Mouse (Mus musculus) kidney, embryonic 14.5 days (tissue): ENCODE data around the gene Dynlrb1. TPM values are rescaled to one million over a fixed set of nuclear protein-coding genes. Genes with fewer than 3 reads are reported as not detected.

Source experiments
- ATAC-seq: fragments of 200-750 bp; cut with Nextera tagmentation; 2 replicates; pipeline ENCODE4 v1.8.0; 2017; ENCODE audit warnings: moderate number of reproducible peaks, mild to moderate bottlenecking, moderate TSS enrichment, moderate library complexity; ENCODE audit not compliant: low FRiP score, low TSS enrichment
- H3K27ac ChIP-seq: fragments of 300-500 bp; sonication (generic); 2 replicates; pipeline ENCODE4 v1.5.1; 2014; ENCODE audit warnings: low read depth, mild to moderate bottlenecking, low read length, moderate library complexity, mixed read lengths
- H3K27me3 ChIP-seq: fragments of 300-500 bp; sonication (generic); 2 replicates; pipeline ENCODE4 v1.6.1; 2014; ENCODE audit warnings: mild to moderate bottlenecking, low read length; ENCODE audit not compliant: control insufficient read depth, insufficient read depth
- H3K36me3 ChIP-seq: fragments of 300-500 bp; sonication (generic); 2 replicates; pipeline ENCODE4 v1.6.1; 2014; ENCODE audit warnings: low read length, mixed read lengths; ENCODE audit not compliant: control insufficient read depth, insufficient read depth
- H3K4me1 ChIP-seq: fragments of 300-500 bp; sonication (generic); 2 replicates; pipeline ENCODE4 v1.6.1; 2014; ENCODE audit warnings: low read length, mixed read lengths; ENCODE audit not compliant: control insufficient read depth, insufficient read depth
- H3K4me2 ChIP-seq: fragments of 300-500 bp; sonication (generic); replicated peaks from 2 replicates; pipeline ENCODE4 v1.6.1; 2014; ENCODE audit warnings: low read depth, mild to moderate bottlenecking, low read length
- H3K4me3 ChIP-seq: fragments of 300-500 bp; sonication (generic); 2 replicates; pipeline ENCODE4 v1.5.1; 2014; ENCODE audit warnings: mild to moderate bottlenecking, low read length
- H3K9ac ChIP-seq: fragments of 300-500 bp; sonication (generic); 2 replicates; pipeline ENCODE4 v1.6.1; 2014; ENCODE audit warnings: low read depth, mild to moderate bottlenecking, low read length, moderate library complexity
- H3K9me3 ChIP-seq: fragments of 300-500 bp; sonication (generic); 2 replicates; pipeline ENCODE4 v1.6.1; 2016; ENCODE audit warnings: low read length; ENCODE audit not compliant: control insufficient read depth
- WGBS: fragments of 180-500 bp; shearing (Covaris S2); extraction: QIAGEN DNeasy Blood & Tissue Kit; methylation state at CpG from one replicate; pipeline ENCODE4 v1.1.7; 2014; 5-methylcytosine and 5-hydroxymethylcytosine counted together
- polyA plus RNA-seq: library from polyadenylated mRNA; unstranded; fragments of >200 nt; fragmentation: Nextera tagmentation; extraction: Ambion mirVana; gene quantifications from 2 replicates; pipeline ENCODE4 v1.2.1, GENCODE M21; 2014

Gene Dynlrb1
- polyA plus RNA-seq, 1 experiment from 2014 or later, result 431 TPM

DNA sequence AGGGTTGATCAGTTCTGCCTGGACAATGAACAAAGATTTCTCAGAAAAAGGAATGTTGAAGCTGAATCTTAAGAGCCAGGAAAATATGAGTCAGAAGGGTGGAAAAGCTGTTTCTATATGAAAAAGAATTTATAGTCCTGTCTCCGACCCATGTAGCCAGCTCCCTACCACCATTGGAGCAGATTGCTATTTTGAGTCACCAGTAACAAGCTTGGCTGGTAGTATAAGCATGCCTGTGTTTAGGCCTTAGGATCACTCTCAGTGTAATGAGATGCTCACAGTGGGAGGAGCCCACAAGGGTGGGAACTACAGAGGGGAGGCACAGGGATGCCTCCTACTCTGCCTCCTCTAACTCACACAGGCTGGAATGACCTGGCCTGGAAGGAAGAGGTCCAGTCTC, 11.9 kb downstream of the Dynlrb1 start:
- no peak overlapping the region for H3K4me3 ChIP-seq
- H3K4me1 ChIP-seq, result no peaks in the 10 kb centered on the region
- H3K27me3 ChIP-seq, result no peaks in the 10 kb centered on the region
- no peak overlapping the region for H3K4me2 ChIP-seq
- H3K9ac ChIP-seq, result no peak overlapping the region
- H3K9me3 ChIP-seq, result no peaks in the 10 kb centered on the region
- WGBS, result 86% methylated on average over 1 of the region's 1 CpGs
- ATAC-seq, result no peak
- H3K36me3 ChIP-seq, result peaks cover 76% of the 10 kb centered on the region
- no peak overlapping the region for H3K27ac ChIP-seq

DNA sequence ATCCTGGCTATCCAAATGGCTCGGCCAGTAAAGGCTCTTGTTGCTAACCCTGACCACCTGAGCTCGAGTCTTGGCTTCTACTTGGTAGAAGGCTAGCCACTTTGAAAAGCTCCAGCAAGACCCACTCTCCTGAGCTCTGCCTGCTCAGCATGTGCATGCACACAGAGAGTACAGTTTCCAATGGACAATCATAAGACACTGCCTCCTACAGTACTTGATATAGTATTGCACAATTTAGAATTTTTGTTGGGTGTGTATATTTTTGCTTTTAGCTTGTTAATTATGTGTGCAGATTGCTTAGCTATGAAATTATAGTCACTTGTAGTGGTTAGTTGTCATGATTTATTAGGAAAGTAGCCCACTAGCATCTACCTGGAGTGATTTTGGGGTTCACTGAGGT, 12.4 kb downstream of the Dynlrb1 start:
- no peak overlapping the region for H3K4me3 ChIP-seq
- 46% methylated on average over 2 of the region's 2 CpGs for WGBS
- ATAC-seq, result no peak
- no peaks in the 10 kb centered on the region for H3K9me3 ChIP-seq
- peaks cover 72% of the 10 kb centered on the region for H3K36me3 ChIP-seq
- H3K4me2 ChIP-seq, result no peak overlapping the region
- H3K9ac ChIP-seq, result no peak overlapping the region
- no peaks in the 10 kb centered on the region for H3K27me3 ChIP-seq
- no peaks in the 10 kb centered on the region for H3K4me1 ChIP-seq
- H3K27ac ChIP-seq, result no peak overlapping the region

DNA sequence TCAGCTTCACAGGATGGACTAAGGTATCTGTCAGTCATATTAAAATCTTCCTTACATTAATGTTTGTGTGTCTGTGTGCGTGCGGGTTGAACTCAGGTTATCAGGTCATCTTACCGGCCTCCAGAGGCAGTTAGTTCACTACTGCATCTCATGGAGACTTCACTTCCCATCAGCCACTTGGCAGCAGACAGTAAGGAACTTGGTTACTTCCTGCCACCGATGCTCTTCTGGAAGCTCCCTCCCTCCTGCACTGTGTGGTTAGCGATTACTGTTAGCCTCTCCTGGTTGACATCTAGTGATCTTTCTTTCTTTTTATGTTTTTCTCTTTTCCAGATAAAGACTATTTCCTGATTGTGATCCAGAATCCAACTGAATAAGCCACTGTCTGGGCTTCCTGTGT, 13.3 kb downstream of the Dynlrb1 start:
- no peak overlapping the region for H3K4me3 ChIP-seq
- no peaks in the 10 kb centered on the region for H3K4me1 ChIP-seq
- ATAC-seq, result no peak
- no peak overlapping the region for H3K4me2 ChIP-seq
- H3K27me3 ChIP-seq, result no peaks in the 10 kb centered on the region
- H3K9me3 ChIP-seq, result no peaks in the 10 kb centered on the region
- 95% methylated on average over 5 of the region's 5 CpGs for whole genome bisulfite sequencing
- peaks cover 63% of the 10 kb centered on the region for H3K36me3 ChIP-seq
- no peak overlapping the region for H3K9ac ChIP-seq
- no peak overlapping the region for H3K27ac ChIP-seq

DNA sequence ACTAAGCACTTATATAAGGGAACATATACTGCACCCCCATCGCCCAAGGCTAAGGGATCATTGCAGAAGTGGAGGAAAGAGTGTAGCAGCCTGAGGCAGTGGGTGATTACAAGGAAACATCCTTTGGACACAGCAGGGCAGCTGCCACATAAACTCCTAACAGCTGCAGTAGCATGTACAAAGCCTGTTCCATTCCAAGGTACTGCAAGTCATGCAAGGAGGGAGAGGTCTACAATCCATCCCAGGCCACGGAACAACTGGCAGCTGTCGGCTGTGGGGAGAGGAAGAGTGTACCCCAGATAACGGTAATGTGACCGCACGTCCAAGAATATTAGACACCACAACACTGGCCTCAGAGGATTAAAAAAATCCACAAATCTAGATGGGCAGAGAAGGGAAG, 29.2 kb downstream of the Dynlrb1 start:
- WGBS, result 92% methylated on average over 6 of the region's 6 CpGs
- H3K4me1 ChIP-seq, result no peaks in the 10 kb centered on the region
- no peak overlapping the region for H3K9ac ChIP-seq
- H3K27ac ChIP-seq, result no peak overlapping the region
- no peaks in the 10 kb centered on the region for H3K27me3 ChIP-seq
- no peak overlapping the region for H3K4me2 ChIP-seq
- ATAC-seq, result no peak
- H3K4me3 ChIP-seq, result no peak overlapping the region
- no peaks in the 10 kb centered on the region for H3K9me3 ChIP-seq
- H3K36me3 ChIP-seq, result no peaks in the 10 kb centered on the region

DNA sequence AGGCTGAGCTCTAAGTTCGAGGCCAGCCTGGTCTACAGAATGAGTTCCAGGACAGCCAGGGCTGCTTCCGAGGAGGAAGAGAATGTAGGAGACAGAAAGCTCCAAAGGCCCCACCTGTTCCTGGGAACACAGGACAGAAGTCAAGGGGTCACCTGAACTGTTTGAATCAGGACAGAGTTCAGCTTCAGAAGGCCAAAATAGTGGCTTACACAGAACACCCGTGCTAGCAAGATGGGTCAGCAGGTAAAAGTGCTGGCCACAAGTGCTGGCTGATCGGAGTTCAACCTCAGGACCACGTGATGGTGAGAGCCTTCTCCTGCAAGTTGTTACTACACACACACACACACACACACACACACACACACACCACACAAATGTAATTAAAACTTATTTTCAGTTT, 30.6 kb downstream of the Dynlrb1 start:
- H3K36me3 ChIP-seq, result no peaks in the 10 kb centered on the region
- no peak overlapping the region for H3K27ac ChIP-seq
- no peak overlapping the region for H3K4me2 ChIP-seq
- H3K4me3 ChIP-seq, result no peak overlapping the region
- no peak for ATAC-seq
- H3K4me1 ChIP-seq, result no peaks in the 10 kb centered on the region
- H3K27me3 ChIP-seq, result no peaks in the 10 kb centered on the region
- H3K9ac ChIP-seq, result no peak overlapping the region
- H3K9me3 ChIP-seq, result no peaks in the 10 kb centered on the region
- WGBS, result 78% methylated on average over 5 of the region's 5 CpGs

DNA sequence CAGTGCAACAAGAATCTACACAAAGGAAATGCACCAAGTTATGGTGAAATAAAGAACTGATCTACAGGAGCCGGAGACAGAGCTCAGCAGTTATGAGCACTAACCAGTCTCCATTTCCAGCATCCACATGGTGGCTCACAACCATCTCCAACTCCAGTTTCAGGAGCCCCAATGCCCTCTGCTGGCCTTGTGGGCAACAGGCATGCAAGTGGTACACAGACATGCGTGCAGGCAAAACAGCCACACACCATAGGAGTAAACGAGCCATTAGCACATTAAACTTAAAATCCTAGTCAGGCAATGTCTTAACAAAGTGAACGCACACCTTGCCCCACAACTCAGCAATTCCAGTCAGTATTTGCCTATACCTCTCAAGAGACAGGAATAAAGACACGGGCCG, 35.6 kb downstream of the Dynlrb1 start:
- Histone ChIP-seq H3K9me3 (no peaks in the 10 kb centered on the region), H3K4me2 (no peak overlapping the region), H3K27me3 (no peaks in the 10 kb centered on the region), H3K4me3 (no peak overlapping the region), H3K4me1 (no peaks in the 10 kb centered on the region), H3K27ac (no peak overlapping the region), H3K36me3 (no peaks in the 10 kb centered on the region), H3K9ac (no peak overlapping the region)
- 83% methylated on average over 6 of the region's 6 CpGs for whole genome bisulfite sequencing
- no peak for ATAC-seq

DNA sequence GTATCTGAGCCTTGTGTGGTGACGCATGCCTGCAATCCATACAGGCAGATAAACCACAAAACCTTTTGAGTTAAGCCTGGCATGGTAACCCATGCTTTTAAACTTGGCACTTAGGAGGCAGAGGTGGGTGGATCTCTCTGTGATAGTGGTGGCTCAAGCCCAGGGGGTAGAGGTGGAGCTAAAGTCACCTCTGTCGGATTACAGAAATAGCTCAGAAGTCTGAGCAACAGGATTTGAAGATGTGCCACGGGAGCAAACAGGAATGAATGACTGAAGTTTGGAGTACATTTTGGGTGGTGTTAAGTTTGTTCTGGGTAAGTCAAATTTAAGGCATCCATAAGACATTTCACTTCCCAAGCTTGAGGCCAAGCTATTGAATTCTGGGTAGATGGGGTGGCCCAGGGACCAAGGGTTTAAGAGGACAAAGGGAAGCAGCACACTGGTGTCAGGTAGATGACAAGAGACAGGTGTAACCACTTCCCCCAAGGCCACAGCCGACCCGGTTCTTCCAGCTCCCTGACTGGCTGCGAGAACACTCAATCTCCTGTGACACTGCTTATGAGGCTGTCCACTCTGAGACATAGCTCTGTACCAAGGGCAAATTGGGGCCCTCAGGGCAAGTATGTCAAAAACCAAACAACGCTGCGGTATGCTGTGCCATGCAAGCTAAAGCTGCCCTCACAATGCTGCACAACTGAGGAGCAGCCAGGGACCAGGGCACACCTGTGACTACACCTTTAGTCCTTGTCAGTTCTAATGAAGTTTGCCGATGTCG, 36.2 kb downstream of the Dynlrb1 start:
- Histone ChIP-seq H3K27ac (no peak overlapping the region), H3K4me3 (no peak overlapping the region), H3K4me1 (0 out of 2 replicates have a peak, but pooled peaks cover 6% of the 10 kb centered on the region), H3K36me3 (no peaks in the 10 kb centered on the region), H3K9ac (no peak overlapping the region), H3K27me3 (no peaks in the 10 kb centered on the region), H3K9me3 (no peaks in the 10 kb centered on the region), H3K4me2 (no peak overlapping the region)
- whole genome bisulfite sequencing, result 73% methylated on average over 10 of the region's 10 CpGs
- no peak for ATAC-seq

DNA sequence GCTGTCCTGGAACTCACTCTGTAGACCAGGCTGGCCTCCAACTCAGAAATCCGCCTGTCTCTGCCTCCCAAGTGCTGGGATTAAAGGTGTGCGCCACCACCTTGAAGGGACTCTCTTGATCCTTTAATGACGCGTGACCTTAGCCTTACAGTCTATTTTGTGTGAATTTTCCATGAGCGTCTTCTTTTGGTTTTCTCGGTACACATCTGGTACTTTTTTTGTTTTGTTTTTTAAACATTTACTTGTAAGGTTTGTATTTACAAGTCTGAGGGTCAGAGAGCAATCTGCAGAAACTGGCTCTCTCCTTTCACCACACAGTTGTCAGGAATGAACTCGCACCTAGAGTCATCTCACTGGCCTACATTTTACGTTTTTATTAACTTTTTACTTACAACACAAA, 37.3 kb downstream of the Dynlrb1 start:
- Histone ChIP-seq H3K9me3 (no peaks in the 10 kb centered on the region), H3K4me1 (0 out of 2 replicates have a peak, but pooled peaks cover 6% of the 10 kb centered on the region), H3K4me2 (no peak overlapping the region), H3K9ac (no peak overlapping the region), H3K36me3 (peaks cover 8% of the 10 kb centered on the region), H3K4me3 (no peak overlapping the region), H3K27me3 (no peaks in the 10 kb centered on the region), H3K27ac (no peak overlapping the region)
- no peak for ATAC-seq
- WGBS, result 87% methylated on average over 8 of the region's 8 CpGs

DNA sequence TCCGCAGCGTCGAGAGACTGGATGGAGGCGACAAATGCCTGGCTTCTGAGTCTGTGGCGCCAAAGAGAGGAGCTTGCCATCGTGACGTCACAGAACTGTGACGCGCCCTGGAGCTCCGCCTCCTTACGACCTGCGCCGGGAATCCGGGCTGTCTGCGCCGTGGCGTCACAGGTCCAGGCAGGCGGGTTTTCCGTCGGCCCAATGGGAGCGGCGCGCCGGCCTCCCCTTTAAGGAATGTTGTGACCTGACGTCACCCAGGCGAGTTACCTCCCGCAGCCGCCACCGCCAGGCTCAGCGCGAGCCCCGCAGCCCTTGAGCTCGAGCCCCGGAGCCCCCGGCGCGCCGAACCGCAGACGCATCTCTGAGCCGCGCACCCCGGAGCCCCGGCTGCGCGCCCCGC, 39.9 kb downstream of the Dynlrb1 start, which contains the start of gene Map1lc3a:
TSS of gene Map1lc3a (plus strand) at position 103 of the 400 bp plus-strand sequence.
- Histone ChIP-seq H3K9ac (peak within 1 kb of the TSS; percentile 92), H3K27me3 (no peaks in the 10 kb centered on the region), H3K4me2 (peak within 1 kb of the TSS; percentile 74), H3K4me3 (peak within 1 kb of the TSS; percentile 97), H3K36me3 (peaks cover 15% of the 10 kb centered on the region), H3K27ac (peak within 1 kb of the TSS; percentile 80), H3K9me3 (no peaks in the 10 kb centered on the region), H3K4me1 (0 out of 2 replicates have a peak, but pooled peaks cover 6% of the 10 kb centered on the region)
- WGBS, result under 1% methylated on average over 47 of the region's 47 CpGs
- ATAC-seq, result peak; percentile 91
